Mouse (Mus musculus): ENCODE measurements around the gene Prmt9. TPM values are rescaled to one million over a fixed set of nuclear protein-coding genes. Genes with fewer than 3 reads are reported as not detected.
A peak's percentile ranks its signal among the peaks of the same experiment; 100 is the strongest.

Prmt9 gene
- polyA plus RNA-seq, 1 experiment from 2014 or later: 29.3 TPM

DNA sequence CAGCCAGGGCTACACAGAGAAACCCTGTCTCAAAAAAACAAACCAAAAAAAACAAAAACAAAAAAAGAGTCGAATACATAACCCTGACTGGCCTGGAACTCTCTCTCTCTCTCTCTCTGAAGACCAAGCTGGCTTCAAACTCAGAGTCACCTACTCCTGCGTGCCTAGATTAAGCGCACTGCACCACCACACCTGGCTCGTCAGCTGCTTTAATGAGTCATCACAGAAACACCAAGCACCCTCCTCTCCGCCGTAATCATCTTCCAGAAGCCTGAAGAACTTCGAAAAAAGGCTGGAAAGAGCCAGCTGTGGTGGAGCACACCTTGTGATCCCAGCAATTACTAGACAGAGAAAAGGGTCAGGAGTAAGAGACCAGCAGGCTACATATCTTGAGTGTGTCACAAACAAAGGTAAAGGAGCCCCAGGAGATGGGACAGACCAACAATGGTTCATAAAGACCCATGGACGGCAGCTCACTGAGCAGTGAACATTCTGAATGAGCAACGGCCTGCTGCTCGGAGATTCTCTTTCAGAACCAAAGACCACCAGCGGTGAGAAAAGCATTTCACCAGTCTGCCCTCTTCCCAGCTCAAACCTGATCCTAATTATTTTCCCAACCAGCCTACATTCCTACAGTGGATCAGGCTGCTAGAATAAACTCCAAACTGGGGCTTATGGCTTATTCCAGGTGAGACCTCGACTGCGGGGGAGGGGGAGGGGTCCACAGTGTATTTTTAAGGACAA is 37.3 kb upstream of the Prmt9 start:
- no peak overlapping the region for H3K4me3 ChIP-seq (replicated peaks; ENCODE audit: low read depth, low read length)
- ATAC-seq (ENCODE audit: low FRiP score, low TSS enrichment): no peak
- H3K36me3 ChIP-seq (ENCODE audit: control insufficient read depth, insufficient read depth, low read length): no peaks in the 10 kb centered on the region
- H3K27me3 ChIP-seq (ENCODE audit: control insufficient read depth, insufficient read depth, low read length): peaks cover 11% of the 10 kb centered on the region; the same call in 1 of the 2 replicates
- H3K9ac ChIP-seq (replicated peaks; ENCODE audit: low read length): no peak overlapping the region
- no peak for DNase-seq
- H3K27ac ChIP-seq (replicated peaks; ENCODE audit: low read depth, low read length): no peak overlapping the region
- no peaks in the 10 kb centered on the region for H3K9me3 ChIP-seq (ENCODE audit: control insufficient read depth, low read length)
- H3K4me2 ChIP-seq (ENCODE audit: low read length): no peak overlapping the region
- WGBS: 28% methylated on average over 13 of the region's 13 CpGs
- peaks cover 11% of the 10 kb centered on the region for H3K4me1 ChIP-seq (ENCODE audit: control insufficient read depth, insufficient read depth, low read length)

DNA sequence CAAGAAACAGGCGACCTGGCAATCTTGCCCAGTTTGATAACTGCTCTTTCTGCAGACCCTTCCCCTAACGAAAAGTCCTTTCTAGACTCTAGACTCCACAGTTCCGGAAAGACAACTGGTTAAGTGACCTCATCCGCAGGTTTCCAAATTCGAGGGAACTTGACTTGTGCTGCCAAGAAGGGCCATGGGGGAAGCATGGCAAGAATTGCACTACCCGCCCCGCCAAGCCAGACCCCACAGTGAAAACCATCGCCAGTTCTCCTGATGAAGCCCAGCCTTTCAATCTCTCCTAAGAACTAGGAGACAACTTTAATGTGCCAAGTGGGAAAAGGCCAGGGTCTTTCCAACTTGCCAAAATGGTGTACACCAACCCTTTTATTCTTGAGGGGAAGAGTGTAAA is 34.0 kb upstream of the Prmt9 start:
- ATAC-seq (ENCODE audit: low FRiP score, low TSS enrichment) (no peak), DNase-seq (no peak)
- no peak overlapping the region for H3K4me2 ChIP-seq (ENCODE audit: low read length)
- H3K27me3 ChIP-seq (ENCODE audit: control insufficient read depth, insufficient read depth, low read length): peaks cover 11% of the 10 kb centered on the region; the same call in 1 of the 2 replicates
- no peak overlapping the region for H3K4me3 ChIP-seq (replicated peaks; ENCODE audit: low read depth, low read length)
- H3K36me3 ChIP-seq (ENCODE audit: control insufficient read depth, insufficient read depth, low read length): no peaks in the 10 kb centered on the region
- WGBS: 94% methylated on average over 8 of the region's 8 CpGs
- H3K4me1 ChIP-seq (ENCODE audit: control insufficient read depth, insufficient read depth, low read length): peaks cover 17% of the 10 kb centered on the region
- H3K9me3 ChIP-seq (ENCODE audit: control insufficient read depth, low read length): no peaks in the 10 kb centered on the region
- no peak overlapping the region for H3K27ac ChIP-seq (replicated peaks; ENCODE audit: low read depth, low read length)
- no peak overlapping the region for H3K9ac ChIP-seq (replicated peaks; ENCODE audit: low read length)

DNA sequence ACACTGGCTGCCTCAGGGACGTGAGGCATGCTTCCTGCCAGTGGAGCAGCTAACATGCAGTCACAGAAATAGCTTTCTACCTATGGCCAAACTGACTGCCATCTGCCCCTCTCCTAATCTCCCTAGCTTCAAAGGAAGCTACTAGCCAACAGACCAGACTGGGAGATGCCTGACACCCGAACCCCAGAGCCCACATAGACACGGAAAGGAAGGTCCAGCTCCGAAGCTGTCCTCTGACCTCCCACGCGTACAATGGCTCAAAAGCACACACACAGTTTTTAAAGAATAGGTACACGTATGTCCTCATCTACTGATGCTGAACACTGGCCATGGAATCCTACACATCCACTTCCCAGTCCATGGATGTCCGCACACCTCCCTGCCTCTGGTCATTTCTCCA is 33.4 kb upstream of the Prmt9 start:
- no peak overlapping the region for H3K27ac ChIP-seq (replicated peaks; ENCODE audit: low read depth, low read length)
- H3K36me3 ChIP-seq (ENCODE audit: control insufficient read depth, insufficient read depth, low read length): no peaks in the 10 kb centered on the region
- ATAC-seq (ENCODE audit: low FRiP score, low TSS enrichment) (no peak), DNase-seq (no peak)
- peak overlapping the region; percentile 97; the same call in 1 of the 2 replicates for H3K4me2 ChIP-seq (ENCODE audit: low read length)
- no peaks in the 10 kb centered on the region for H3K9me3 ChIP-seq (ENCODE audit: control insufficient read depth, low read length)
- H3K4me1 ChIP-seq (ENCODE audit: control insufficient read depth, insufficient read depth, low read length): peaks cover 17% of the 10 kb centered on the region
- no peak overlapping the region for H3K9ac ChIP-seq (replicated peaks; ENCODE audit: low read length)
- peaks cover 11% of the 10 kb centered on the region; the same call in 1 of the 2 replicates for H3K27me3 ChIP-seq (ENCODE audit: control insufficient read depth, insufficient read depth, low read length)
- no peak overlapping the region for H3K4me3 ChIP-seq (replicated peaks; ENCODE audit: low read depth, low read length)
- 81% methylated on average over 8 of the region's 8 CpGs for WGBS

DNA sequence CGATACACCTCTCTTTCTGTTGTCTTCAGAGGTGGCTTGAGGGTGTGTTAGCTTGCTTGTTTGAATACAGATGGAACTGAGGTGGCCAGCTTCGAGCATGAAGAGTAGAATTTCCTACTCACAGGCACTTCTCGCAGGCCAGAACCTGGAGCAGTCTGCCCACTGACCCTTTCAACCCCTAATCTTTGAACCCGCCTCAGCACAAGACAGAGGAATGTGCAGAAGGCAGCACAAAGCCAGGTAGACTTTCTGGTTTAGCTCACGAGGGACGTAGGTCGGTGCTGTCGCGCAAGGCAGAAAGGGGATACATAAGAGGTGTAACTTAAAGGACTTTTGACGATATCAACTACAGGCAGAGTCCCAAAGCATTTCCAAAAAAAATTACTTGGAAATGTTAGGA is 32.4 kb upstream of the Prmt9 start:
- H3K4me1 ChIP-seq (ENCODE audit: control insufficient read depth, insufficient read depth, low read length): peaks cover 17% of the 10 kb centered on the region
- no peaks in the 10 kb centered on the region for H3K36me3 ChIP-seq (ENCODE audit: control insufficient read depth, insufficient read depth, low read length)
- H3K4me2 ChIP-seq (ENCODE audit: low read length): peak overlapping the region; percentile 97
- 6% methylated on average over 10 of the region's 10 CpGs for WGBS
- H3K4me3 ChIP-seq (replicated peaks; ENCODE audit: low read depth, low read length): peak overlapping the region; percentile 59
- H3K9ac ChIP-seq (replicated peaks; ENCODE audit: low read length): peak overlapping the region; percentile 63
- peak; percentile 5 for DNase-seq
- H3K27me3 ChIP-seq (ENCODE audit: control insufficient read depth, insufficient read depth, low read length): peaks cover 11% of the 10 kb centered on the region; the same call in 1 of the 2 replicates
- no peak for ATAC-seq (ENCODE audit: low FRiP score, low TSS enrichment)
- H3K27ac ChIP-seq (replicated peaks; ENCODE audit: low read depth, low read length): no peak overlapping the region
- H3K9me3 ChIP-seq (ENCODE audit: control insufficient read depth, low read length): no peaks in the 10 kb centered on the region

DNA sequence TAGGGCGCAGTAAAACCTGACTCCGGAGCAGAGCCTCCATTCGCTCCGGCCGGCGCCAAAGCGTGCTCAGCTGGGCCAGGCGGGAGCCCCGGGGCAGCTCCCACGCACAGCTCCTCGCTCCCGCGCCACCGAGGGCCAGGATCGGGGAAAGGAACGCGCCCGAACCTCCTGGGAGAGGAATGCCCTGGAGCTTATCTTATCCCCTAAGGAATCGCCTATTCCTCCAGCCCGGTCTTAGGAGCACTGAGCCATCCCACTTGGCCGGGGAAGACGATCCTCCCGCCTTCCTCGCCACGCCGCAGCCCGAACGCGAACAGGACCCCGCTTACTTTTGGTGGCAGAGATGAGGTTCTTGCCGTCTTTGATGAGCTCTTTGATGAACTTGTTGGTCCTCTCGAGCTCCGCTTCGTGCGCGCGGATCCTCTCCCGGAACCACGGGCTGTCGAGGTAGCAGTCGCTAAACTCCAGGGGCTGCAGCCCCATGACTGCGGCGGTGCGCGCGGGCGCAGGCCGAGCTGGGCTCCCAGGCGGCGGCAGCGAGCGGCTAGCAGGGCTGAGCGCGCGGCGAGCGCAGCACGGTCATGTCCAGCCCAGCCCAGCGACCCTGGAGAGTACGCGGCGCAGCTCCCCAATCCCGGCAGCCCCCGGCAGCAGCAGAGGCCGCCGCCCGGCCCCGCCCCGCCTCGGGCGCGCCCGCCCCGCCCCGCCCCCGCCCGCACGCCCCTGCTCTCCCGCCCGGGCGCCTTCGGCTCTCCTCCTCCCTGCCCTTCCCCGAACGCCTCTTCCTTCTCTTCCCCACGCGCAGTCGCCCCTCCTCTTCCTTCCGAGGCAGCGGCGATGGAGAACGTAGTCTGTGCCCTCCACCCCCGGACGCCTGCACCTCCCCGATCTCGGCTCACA is 31.6 kb upstream of the Prmt9 start, which contains the start of gene Arhgap10:
Arhgap10 (minus strand) TSS at position 653 of the 900 bp plus-strand sequence.
- Histone ChIP-seq H3K9me3 (ENCODE audit: control insufficient read depth, low read length) (no peaks in the 10 kb centered on the region), H3K9ac (replicated peaks; ENCODE audit: low read length) (peak within 1 kb of the TSS; percentile 63), H3K4me2 (ENCODE audit: low read length) (peak within 1 kb of the TSS; percentile 97), H3K36me3 (ENCODE audit: control insufficient read depth, insufficient read depth, low read length) (no peaks in the 10 kb centered on the region), H3K4me1 (ENCODE audit: control insufficient read depth, insufficient read depth, low read length) (peaks cover 13% of the 10 kb centered on the region), H3K27ac (replicated peaks; ENCODE audit: low read depth, low read length) (0 out of 2 replicates have a peak within 1 kb of the TSS, but pooled peaks have one; percentile 41), H3K27me3 (ENCODE audit: control insufficient read depth, insufficient read depth, low read length) (peaks cover 11% of the 10 kb centered on the region; the same call in 1 of the 2 replicates), H3K4me3 (replicated peaks; ENCODE audit: low read depth, low read length) (peak within 1 kb of the TSS; percentile 59)
- peak; percentile 85 for ATAC-seq (ENCODE audit: low FRiP score, low TSS enrichment)
- peak; percentile 83 for DNase-seq
- under 1% methylated on average over 71 of the region's 95 CpGs for WGBS

DNA sequence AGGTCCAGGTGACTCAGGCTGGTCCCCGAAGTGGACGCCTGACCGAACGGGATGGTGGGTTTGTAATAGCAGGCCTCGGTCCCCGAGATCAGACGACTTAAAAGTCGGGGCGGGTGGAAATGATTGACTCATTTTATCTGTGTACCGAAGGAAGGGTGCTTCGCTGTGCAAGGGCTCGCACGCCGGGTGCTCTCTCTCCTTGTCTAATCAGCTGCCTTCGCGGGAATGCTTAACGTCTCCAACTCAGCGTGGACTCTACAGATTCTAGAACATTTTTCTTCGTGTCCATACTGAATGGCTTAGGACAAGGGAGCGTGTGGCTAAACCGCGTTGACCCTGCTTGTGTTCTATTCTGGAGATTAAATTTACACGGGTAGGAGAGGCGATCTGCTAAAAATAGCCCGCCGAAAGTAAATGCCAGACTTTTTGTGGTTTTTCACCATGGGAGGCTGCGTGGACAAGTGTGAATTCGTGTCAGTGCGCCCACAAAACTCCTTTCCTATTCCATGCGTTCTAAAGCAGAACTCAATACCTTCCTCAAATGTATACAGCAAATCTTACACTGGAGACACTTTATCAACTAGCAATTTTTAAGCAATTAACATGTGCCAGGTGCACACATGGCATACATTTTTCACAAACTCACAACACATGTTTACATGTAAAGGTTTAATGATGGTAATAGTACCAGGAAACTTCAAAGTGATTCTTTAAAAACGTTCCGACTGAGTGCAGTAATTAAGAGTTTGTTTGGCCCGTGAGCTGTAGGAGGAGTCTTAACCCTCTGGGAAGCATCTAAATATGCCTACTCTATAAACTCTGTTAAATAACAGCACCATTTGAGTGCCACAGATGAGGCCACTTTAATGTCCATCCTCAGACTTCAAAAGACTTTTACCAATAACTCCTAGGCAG is 30.7 kb upstream of the Prmt9 start:
- H3K4me1 ChIP-seq (ENCODE audit: control insufficient read depth, insufficient read depth, low read length): peaks cover 13% of the 10 kb centered on the region
- H3K4me2 ChIP-seq (ENCODE audit: low read length): peak overlapping the region; percentile 97
- peak; percentile 74 for DNase-seq
- 9% methylated on average over 33 of the region's 33 CpGs for WGBS
- peaks cover 9% of the 10 kb centered on the region; the same call in 1 of the 2 replicates for H3K27me3 ChIP-seq (ENCODE audit: control insufficient read depth, insufficient read depth, low read length)
- peak; percentile 61 for ATAC-seq (ENCODE audit: low FRiP score, low TSS enrichment)
- H3K27ac ChIP-seq (replicated peaks; ENCODE audit: low read depth, low read length): 0 out of 2 replicates have a peak overlapping the region, but pooled peaks have one; percentile 41
- H3K4me3 ChIP-seq (replicated peaks; ENCODE audit: low read depth, low read length): peak overlapping the region; percentile 59
- no peaks in the 10 kb centered on the region for H3K36me3 ChIP-seq (ENCODE audit: control insufficient read depth, insufficient read depth, low read length)
- peak overlapping the region; percentile 63 for H3K9ac ChIP-seq (replicated peaks; ENCODE audit: low read length)
- no peaks in the 10 kb centered on the region for H3K9me3 ChIP-seq (ENCODE audit: control insufficient read depth, low read length)

DNA sequence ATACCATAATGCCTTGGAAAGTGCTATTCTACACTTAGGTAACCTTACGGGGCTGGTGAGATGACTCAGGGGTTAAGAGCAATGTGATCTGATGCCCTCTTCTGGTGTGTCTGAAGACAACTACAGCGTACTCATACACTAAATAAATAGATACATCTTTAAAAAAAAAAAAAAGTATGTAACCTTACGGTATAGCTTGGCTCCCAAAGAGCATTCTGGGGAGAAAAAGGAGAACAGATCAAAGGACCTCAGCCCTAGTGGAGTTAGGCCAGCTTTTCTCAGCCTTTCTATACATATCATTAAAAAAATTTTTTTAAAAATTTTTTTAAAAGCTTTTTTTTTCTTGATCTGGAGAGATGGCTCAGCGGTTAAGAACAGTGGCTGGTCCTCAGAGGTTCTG is 28.6 kb upstream of the Prmt9 start:
- 96% methylated on average over 4 of the region's 4 CpGs for WGBS
- H3K4me1 ChIP-seq (ENCODE audit: control insufficient read depth, insufficient read depth, low read length): peaks cover 13% of the 10 kb centered on the region
- H3K27me3 ChIP-seq (ENCODE audit: control insufficient read depth, insufficient read depth, low read length): peaks cover 8% of the 10 kb centered on the region; the same call in 1 of the 2 replicates
- H3K4me3 ChIP-seq (replicated peaks; ENCODE audit: low read depth, low read length): no peak overlapping the region
- no peak for DNase-seq
- no peaks in the 10 kb centered on the region for H3K36me3 ChIP-seq (ENCODE audit: control insufficient read depth, insufficient read depth, low read length)
- ATAC-seq (ENCODE audit: low FRiP score, low TSS enrichment): no peak
- no peaks in the 10 kb centered on the region for H3K9me3 ChIP-seq (ENCODE audit: control insufficient read depth, low read length)
- H3K4me2 ChIP-seq (ENCODE audit: low read length): no peak overlapping the region
- H3K9ac ChIP-seq (replicated peaks; ENCODE audit: low read length): no peak overlapping the region
- no peak overlapping the region for H3K27ac ChIP-seq (replicated peaks; ENCODE audit: low read depth, low read length)
